Mouse (Mus musculus) embryonic facial prominence, embryonic 15.5 days (tissue): ENCODE data around the gene Nutm1. TPM values are rescaled to one million over a fixed set of nuclear protein-coding genes. Genes with fewer than 3 reads are reported as not detected.
"Not testable (repeated sequence)": the region's sequence is repeated elsewhere in the genome, so short reads cannot be mapped to it uniquely, and the experiment has no call there.

Experiments
- ATAC-seq: fragments of 200-750 bp; cut with Nextera tagmentation; 2 replicates; pipeline ENCODE4 v1.8.0; 2017; ENCODE audit warnings: low read depth, moderate TSS enrichment; ENCODE audit not compliant: insufficient number of reproducible peaks, low FRiP score, low TSS enrichment
- H3K27ac ChIP-seq: fragments of 300-500 bp; sonication (generic); replicated peaks from 2 replicates; pipeline ENCODE4 v1.5.1; 2015; ENCODE audit warnings: mild to moderate bottlenecking, inconsistent platforms
- H3K27me3 ChIP-seq: fragments of 300-500 bp; sonication (generic); 2 replicates; pipeline ENCODE4 v1.6.1; 2015; ENCODE audit warnings: inconsistent platforms
- H3K36me3 ChIP-seq: fragments of 300-500 bp; sonication (generic); 2 replicates; pipeline ENCODE4 v1.6.1; 2015; ENCODE audit warnings: mild to moderate bottlenecking, inconsistent platforms
- H3K4me1 ChIP-seq: fragments of 300-500 bp; sonication (generic); 2 replicates; pipeline ENCODE4 v1.6.1; 2015; ENCODE audit warnings: inconsistent platforms
- H3K4me2 ChIP-seq: fragments of 300-500 bp; sonication (generic); replicated peaks from 2 replicates; pipeline ENCODE4 v1.6.1; 2015; ENCODE audit warnings: mild to moderate bottlenecking, inconsistent platforms
- H3K4me3 ChIP-seq: fragments of 300-500 bp; sonication (generic); replicated peaks from 2 replicates; pipeline ENCODE4 v1.5.1; 2015; ENCODE audit warnings: mild to moderate bottlenecking, inconsistent platforms
- H3K9ac ChIP-seq: fragments of 300-500 bp; sonication (generic); 2 replicates; pipeline ENCODE4 v1.6.1; 2015; ENCODE audit warnings: inconsistent platforms
- H3K9me3 ChIP-seq: fragments of 300-500 bp; sonication (generic); replicated peaks from 2 replicates; pipeline ENCODE4 v1.6.1; 2016; ENCODE audit warnings: inconsistent platforms
- WGBS: fragments of 180-500 bp; shearing (Covaris S2); methylation state at CpG from one replicate; pipeline ENCODE4 v1.1.7; 2015; 5-methylcytosine and 5-hydroxymethylcytosine counted together
- polyA plus RNA-seq: library from polyadenylated mRNA; unstranded; fragments of >200 nt; fragmentation: Nextera tagmentation; extraction: Ambion mirVana; gene quantifications from 2 replicates; pipeline ENCODE4 v1.2.1, GENCODE M21; 2015

Nutm1 gene
- not detected in 2 replicates for polyA plus RNA-seq

DNA sequence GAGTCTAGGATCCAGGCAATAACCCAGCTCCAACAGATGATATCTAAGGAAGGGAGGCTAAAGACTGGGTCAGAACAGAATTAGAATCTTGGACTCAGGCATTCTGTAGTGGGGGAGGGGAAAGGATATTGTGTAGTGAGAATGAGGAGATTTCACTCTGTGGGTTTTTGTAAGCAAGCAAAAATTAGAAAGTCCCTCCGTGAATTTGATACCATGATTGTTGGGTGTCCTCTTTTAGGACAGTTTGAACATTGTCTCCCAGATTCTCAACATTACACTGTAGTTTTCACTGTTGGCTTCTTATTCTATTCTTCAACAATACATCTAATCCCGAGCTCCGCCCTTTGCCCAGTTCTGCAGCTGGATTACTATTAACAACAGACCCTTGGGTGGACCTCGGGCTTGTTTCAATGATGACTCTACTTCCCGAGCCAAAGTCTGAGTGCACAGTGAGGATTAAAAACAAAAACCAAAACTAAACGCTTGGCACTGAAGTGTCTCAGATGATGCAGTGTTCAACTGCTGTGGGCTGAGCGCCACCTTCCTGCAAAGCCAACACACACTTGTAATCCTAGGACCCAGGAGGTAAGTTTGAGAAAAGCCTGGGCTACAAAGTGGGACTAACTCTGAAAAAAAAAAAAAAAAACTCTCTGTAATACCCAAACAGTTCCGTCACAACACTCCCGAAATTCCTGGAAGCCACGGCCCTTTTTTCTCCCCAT, at the start of gene Nutm1:
Nutm1 (minus strand) TSS at position 51 of the 722 bp plus-strand sequence.
- 61% methylated on average over 10 of the region's 10 CpGs for WGBS

DNA sequence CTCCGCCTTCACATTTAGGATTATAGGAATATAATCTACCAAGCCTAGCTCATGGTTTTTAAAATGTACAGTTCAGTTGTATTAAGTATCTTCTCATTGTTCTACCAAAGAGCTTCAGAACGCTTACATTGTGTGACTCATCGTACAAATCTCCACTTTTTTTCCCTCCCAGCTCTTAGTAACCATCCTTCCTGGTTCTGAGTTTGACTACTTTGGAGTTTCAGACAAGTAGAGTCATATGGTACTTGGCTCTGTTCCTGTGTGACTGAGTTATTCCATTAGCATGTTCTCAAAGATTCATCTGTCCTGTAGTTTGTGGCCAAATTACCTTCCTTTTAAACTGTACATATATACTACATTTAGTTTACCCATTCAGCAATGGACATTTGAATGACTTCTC, 49.6 kb upstream of the Nutm1 start:
- no peak for ATAC-seq
- H3K27ac ChIP-seq = no peak overlapping the region
- no peaks in the 10 kb centered on the region for H3K9me3 ChIP-seq
- H3K4me3 ChIP-seq = no peak overlapping the region
- WGBS = 82% methylated on average over 3 of the region's 3 CpGs
- no peaks in the 10 kb centered on the region for H3K4me1 ChIP-seq
- no peak overlapping the region for H3K9ac ChIP-seq
- no peaks in the 10 kb centered on the region for H3K36me3 ChIP-seq
- no peaks in the 10 kb centered on the region for H3K27me3 ChIP-seq
- H3K4me2 ChIP-seq = no peak overlapping the region

More for the DNA sequence above, at the start of gene Nutm1:
- Histone ChIP-seq H3K27me3 (no peaks in the 10 kb centered on the region), H3K36me3 (no peaks in the 10 kb centered on the region), H3K4me2 (no peak within 1 kb of the TSS), H3K9ac (no peak within 1 kb of the TSS), H3K4me1 (peaks cover 14% of the 10 kb centered on the region), H3K27ac (no peak within 1 kb of the TSS), H3K4me3 (no peak within 1 kb of the TSS), H3K9me3 (no peaks in the 10 kb centered on the region)
- ATAC-seq = no peak

DNA sequence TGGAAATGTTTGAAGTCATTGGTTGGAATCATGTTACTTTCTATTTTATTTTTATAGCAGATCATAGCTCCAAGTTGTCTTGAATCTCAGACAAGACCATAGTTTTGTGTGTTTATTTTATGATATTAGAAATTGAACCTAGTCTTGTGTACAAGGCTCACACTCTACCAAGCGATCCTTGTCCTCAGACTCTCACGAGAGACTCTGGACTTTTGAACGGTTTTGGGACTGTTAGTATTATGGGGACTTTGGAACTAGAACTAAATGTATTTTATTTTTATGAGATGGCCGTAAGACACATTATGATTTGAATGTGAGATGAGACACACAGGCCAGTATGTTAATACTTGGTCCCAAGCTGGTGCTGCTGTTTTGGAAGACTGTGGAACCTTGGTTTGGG, 39.1 kb upstream of the Nutm1 start:
- 88% methylated on average over 4 of the region's 4 CpGs for WGBS
- 0 out of 2 replicates have a peak, but pooled peaks cover 6% of the 10 kb centered on the region for H3K36me3 ChIP-seq
- H3K9ac ChIP-seq = no peak overlapping the region
- H3K4me2 ChIP-seq = no peak overlapping the region
- no peaks in the 10 kb centered on the region for H3K27me3 ChIP-seq
- H3K27ac ChIP-seq = no peak overlapping the region
- ATAC-seq = no peak
- no peak overlapping the region for H3K4me3 ChIP-seq
- no peaks in the 10 kb centered on the region for H3K9me3 ChIP-seq
- no peaks in the 10 kb centered on the region for H3K4me1 ChIP-seq

DNA sequence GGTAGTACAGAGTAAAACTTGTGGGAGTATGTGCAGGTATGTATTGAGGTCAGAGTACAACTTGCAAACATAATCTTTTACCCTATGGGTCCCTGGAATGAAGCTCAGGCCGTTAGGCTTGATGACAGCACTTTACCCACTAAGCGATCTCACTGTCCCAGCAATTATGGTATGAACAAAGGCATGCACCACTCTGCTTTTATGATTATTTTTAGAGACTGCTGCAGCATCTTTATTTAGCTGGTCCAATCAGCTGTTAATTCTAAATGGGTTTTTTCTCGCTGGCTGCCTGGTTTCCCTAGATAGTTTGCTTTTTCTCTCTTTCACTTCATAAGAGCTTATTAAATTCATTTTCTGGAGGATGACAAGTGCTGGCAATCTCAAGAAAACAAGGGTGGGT, 37.1 kb upstream of the Nutm1 start:
- Histone ChIP-seq H3K4me2 (no peak overlapping the region), H3K27ac (no peak overlapping the region), H3K36me3 (0 out of 2 replicates have a peak, but pooled peaks cover 6% of the 10 kb centered on the region), H3K4me1 (no peaks in the 10 kb centered on the region), H3K27me3 (no peaks in the 10 kb centered on the region), H3K9me3 (no peaks in the 10 kb centered on the region), H3K9ac (no peak overlapping the region), H3K4me3 (no peak overlapping the region)
- 65% methylated on average over 3 of the region's 3 CpGs for WGBS
- ATAC-seq = no peak

DNA sequence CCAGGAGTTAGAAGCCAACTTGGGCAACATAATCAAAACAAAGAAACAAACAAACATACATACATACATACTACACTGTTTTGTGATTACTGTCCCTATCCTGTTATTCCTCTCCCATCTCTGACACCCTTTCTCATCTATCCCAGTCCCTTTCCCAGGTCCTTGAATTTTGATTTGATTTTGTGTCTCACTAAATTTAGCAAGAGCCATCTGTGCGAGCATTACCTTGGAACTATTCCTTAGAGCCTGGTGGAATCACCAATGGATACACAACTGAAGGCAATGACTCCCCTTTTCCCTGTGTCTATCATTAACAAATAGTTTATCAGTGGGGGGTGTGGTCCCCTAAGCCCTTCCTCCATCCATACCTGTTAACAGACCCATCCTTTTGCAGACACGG, 33.7 kb upstream of the Nutm1 start:
- Histone ChIP-seq H3K27me3 (no peaks in the 10 kb centered on the region), H3K9me3 (no peaks in the 10 kb centered on the region), H3K36me3 (0 out of 2 replicates have a peak, but pooled peaks cover 6% of the 10 kb centered on the region), H3K4me1 (no peaks in the 10 kb centered on the region), H3K4me3 (no peak overlapping the region), H3K9ac (no peak overlapping the region), H3K27ac (no peak overlapping the region), H3K4me2 (no peak overlapping the region)
- no peak for ATAC-seq
- WGBS = 81% methylated on average over 2 of the region's 2 CpGs

DNA sequence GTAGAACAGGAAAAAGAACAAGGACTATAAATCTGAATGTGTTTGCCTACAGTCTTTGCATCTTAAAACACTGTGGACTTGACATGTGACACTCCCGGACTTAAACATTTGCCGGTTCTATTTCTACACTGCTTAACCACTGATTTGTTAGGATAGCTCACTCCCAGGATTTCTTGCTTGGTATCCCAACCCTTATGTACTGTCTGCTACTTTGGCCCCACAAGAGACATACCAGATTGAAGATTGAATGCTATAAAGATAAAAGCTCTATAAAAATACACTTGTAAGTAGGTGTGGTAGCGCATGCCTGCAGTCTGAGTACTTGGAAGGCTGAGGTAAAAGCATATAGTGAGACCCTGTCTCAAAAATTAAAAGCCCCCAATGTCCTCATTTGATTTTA, 30.4 kb upstream of the Nutm1 start:
- Histone ChIP-seq H3K4me2 (no peak overlapping the region), H3K27me3 (no peaks in the 10 kb centered on the region), H3K36me3 (0 out of 2 replicates have a peak, but pooled peaks cover 3% of the 10 kb centered on the region), H3K9ac (no peak overlapping the region), H3K9me3 (no peaks in the 10 kb centered on the region), H3K4me1 (peaks cover 4% of the 10 kb centered on the region), H3K27ac (no peak overlapping the region), H3K4me3 (no peak overlapping the region)
- ATAC-seq = no peak
- WGBS = 79% methylated on average over 3 of the region's 3 CpGs

DNA sequence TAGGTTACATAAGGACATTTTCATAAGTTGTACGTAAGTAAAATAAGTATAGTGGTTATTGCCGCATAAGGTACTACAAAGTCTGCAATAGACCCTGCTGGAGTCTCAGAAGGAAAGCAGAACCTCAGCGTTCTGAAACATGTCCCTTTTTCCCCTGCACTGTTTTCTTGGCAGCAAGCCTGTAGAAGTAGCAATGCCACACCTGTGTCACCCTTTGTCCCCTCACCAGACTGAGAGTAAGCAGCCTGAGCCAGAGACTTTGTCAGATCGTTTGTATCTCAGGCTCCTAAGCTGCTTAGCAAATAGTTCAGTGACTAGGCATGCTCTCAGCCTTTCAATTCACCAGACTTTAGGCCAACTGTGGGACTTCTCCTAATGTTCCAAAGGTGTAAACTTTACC, 28.0 kb upstream of the Nutm1 start:
- Histone ChIP-seq H3K9ac (no peak overlapping the region), H3K27me3 (no peaks in the 10 kb centered on the region), H3K4me1 (peaks cover 8% of the 10 kb centered on the region), H3K4me3 (no peak overlapping the region), H3K36me3 (no peaks in the 10 kb centered on the region), H3K27ac (no peak overlapping the region), H3K9me3 (no peaks in the 10 kb centered on the region), H3K4me2 (no peak overlapping the region)
- 66% methylated on average over 4 of the region's 4 CpGs for WGBS
- no peak for ATAC-seq

DNA sequence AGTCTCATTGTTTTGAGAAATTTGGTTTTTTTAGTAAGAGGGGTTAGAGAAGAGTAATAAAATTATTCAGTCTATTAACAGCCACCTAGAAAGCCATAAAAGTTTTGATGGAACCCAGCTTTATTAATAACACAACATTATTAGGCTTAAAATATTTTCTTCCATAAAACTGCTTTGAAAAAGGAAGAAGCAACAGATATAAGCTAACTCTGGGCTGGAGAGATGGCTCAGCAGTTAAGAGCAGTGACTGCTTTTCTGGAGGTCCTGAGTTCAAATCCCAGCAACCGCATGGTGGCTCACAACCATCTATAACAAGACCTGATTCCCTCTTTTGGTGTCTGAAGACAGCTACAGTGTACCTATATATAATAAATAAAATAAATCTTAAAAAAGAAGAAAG, 27.0 kb upstream of the Nutm1 start:
- H3K36me3 ChIP-seq, H3K9ac ChIP-seq, ATAC-seq, H3K4me1 ChIP-seq, H3K27me3 ChIP-seq, H3K27ac ChIP-seq, H3K4me3 ChIP-seq, H3K4me2 ChIP-seq, H3K9me3 ChIP-seq: not testable (repeated sequence)
- 100% methylated on average over 1 of the region's 1 CpGs for WGBS

DNA sequence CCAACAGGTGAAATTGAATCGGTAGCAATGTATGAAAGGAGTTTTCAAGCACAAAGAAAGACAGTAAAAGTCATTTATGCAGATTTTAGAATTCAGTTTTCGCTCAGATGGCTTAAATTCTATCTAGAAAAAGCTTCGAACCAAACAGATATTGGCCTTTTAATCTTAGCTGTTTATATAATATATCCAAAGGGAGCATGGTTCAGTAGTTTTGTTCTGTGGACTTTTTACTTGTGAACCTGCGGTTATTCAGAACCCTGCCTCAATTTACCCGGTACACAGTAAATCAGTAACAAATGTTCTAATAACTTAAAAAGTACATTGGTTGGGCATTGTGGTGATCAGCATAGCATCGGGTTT, 25.9 kb upstream of the Nutm1 start:
- Histone ChIP-seq H3K27ac (no peak overlapping the region), H3K9me3 (no peaks in the 10 kb centered on the region), H3K9ac (no peak overlapping the region), H3K36me3 (no peaks in the 10 kb centered on the region), H3K4me1 (peaks cover 8% of the 10 kb centered on the region), H3K4me3 (peak overlapping the region; percentile 47), H3K27me3 (no peaks in the 10 kb centered on the region), H3K4me2 (peak overlapping the region; percentile 79)
- 39% methylated on average over 6 of the region's 6 CpGs for WGBS
- no peak for ATAC-seq

DNA sequence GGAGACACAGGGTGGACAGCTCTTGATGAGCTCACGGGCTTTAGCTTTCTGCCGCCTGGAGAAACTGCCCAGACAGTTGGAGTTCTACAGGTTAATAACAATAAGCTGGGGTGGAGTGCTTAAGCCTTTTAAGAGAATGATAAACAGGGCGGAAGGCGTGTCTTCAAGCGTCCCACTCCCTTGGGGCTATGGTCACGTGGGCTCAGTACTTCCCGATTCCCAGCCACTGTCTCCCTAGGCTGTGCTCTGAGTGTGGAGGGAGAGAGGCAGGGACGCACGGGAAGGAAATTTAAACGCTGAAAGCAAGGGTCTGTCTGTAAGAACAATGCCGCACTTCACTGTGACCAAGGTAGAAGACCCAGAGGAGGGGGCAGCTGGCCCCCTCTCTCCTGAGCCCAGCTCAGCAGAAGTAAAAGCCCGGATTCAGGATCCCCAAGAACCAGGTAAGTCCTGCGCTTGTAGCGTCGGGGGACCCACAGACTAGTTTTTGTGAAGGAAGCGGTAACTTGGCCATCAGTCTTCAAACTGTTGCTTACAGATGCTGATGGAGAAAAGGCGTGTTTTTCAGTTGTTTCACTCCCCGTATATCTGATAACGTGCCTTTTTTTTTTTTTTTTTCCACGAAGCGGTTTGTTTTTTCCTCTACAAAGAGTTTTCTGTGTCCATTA, 25.4 kb upstream of the Nutm1 start:
- Histone ChIP-seq H3K9me3 (no peaks in the 10 kb centered on the region), H3K9ac (peak overlapping the region; percentile 28), H3K4me1 (peaks cover 8% of the 10 kb centered on the region), H3K4me3 (peak overlapping the region; percentile 47), H3K4me2 (peak overlapping the region; percentile 79), H3K27me3 (no peaks in the 10 kb centered on the region), H3K36me3 (no peaks in the 10 kb centered on the region), H3K27ac (no peak overlapping the region)
- peak; percentile 86 for ATAC-seq
- 3% methylated on average over 21 of the region's 21 CpGs for WGBS

DNA sequence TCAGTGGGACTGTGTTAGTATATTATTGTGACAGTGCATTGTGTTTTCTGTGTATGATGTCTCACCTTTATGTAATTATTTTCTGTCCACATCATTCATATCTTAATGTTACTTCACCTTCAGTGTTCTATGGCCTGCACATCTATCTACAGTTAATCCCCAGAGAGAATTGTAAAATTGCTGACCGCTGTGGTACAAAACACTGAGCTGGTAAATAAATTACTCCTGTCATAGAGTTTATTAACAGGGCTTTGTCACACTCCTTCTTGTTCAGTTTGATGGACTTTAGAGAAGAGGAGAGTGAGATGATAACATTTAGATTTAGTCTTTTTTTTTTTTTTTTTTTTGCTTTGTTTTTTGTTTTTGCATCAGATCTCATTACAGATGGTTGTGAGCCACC, 23.8 kb upstream of the Nutm1 start:
- Histone ChIP-seq H3K9ac (no peak overlapping the region), H3K27me3 (no peaks in the 10 kb centered on the region), H3K4me3 (no peak overlapping the region), H3K4me2 (no peak overlapping the region), H3K36me3 (no peaks in the 10 kb centered on the region), H3K4me1 (peaks cover 8% of the 10 kb centered on the region), H3K27ac (no peak overlapping the region), H3K9me3 (no peaks in the 10 kb centered on the region)
- ATAC-seq = no peak
- 95% methylated on average over 1 of the region's 1 CpGs for WGBS

DNA sequence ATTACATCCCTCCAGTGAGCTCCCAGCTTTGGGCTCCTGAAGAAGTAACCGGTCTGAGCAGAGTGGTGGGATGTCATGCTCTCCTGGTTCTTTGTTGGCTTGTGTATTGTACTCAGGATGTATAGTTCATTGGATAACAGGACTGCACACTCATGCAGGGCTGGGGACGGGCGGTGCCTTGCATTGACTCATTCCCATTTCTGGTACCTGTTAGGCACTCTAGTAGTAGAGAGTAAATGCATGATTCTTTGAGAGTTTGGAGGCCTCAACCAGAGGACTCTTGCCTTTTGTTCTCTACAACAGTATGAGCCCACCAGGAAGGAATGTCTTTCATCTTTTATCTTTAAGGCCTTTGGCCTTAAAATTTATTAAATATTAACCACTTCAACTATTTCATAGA, 17.8 kb upstream of the Nutm1 start:
- no peaks in the 10 kb centered on the region for H3K9me3 ChIP-seq
- H3K4me3 ChIP-seq = no peak overlapping the region
- H3K9ac ChIP-seq = no peak overlapping the region
- H3K27ac ChIP-seq = no peak overlapping the region
- no peaks in the 10 kb centered on the region for H3K27me3 ChIP-seq
- H3K36me3 ChIP-seq = no peaks in the 10 kb centered on the region
- no peaks in the 10 kb centered on the region for H3K4me1 ChIP-seq
- ATAC-seq = no peak
- WGBS = 96% methylated on average over 3 of the region's 3 CpGs
- H3K4me2 ChIP-seq = no peak overlapping the region
